Mouse (Mus musculus) MEL-GATA-1-ER (cell line): ENCODE data around the gene BC049762.

Source experiments
- DNase-seq: peaks from one replicate; pipeline ENCODE4 v3.0.0-alpha.2; 2012; ENCODE audit warnings: low read depth; ENCODE audit errors: extremely low read depth

BC049762 gene

DNA sequence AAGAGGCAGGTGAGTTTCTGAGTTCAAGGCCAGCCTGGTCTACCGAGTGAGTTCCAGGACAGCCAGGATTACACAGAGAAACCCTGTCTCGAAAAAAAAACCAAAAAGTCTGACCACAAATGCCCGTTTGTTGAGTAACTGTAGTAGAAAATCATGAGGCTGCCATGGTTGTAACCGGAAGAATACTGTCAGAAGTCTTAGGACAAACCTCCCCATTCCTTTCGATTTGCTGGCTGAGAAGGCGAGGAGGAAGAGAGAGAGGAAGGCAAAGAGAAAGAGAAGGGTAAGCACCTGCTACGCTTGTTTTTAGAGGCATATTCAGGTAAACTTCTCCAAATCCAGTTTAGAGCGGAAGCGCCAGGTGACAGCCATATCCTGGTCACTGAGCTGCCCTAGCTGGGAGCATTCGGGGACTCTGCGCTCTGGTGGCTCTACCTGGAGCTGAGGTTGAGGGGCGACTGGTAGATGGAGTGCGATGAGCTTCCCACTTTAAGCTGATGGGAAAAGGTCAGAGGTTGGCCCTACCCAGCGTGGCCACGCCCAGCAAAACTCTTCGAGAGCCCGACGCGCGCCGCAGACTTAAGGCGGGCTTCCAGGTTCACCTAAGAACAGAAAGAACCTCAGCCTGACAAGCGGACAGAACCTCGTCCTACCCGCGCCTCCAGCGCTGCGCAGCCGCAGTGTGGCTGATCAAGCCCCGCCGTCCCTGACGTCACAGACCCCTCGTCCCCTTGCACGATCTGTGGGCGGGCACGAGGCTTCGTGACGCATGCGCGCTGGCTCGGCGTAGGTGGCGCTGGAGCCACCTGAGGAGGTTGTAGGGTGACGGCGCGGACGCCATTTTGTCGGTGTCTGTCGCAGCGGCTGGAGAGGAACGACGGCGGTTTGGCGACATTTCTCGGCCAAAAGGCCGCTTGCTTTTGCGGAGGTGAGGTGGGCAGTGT is at the start of gene BC049762:
Gene BC049762, minus strand, starts transcription at position 705 of the 944 bp plus-strand sequence.
- DNase-seq = peak; percentile 92

DNA sequence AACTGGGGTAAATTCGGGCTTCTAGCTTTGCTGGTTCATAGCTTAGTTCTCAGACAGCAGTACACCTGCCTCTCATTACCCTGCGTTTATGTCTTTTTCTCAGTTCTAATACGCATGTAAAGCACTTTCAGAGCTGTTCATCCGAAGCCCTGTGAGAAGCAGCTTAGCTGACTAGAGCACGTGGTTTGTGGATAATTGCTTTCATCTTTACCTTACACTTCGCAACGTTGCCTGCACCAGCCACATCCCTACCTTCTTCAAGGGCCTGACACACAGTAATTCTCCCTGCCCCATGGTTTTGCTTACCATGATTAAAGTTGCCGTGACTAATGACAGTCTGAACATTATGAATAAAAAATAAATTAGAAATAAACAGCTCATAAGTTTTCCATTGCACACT is 49.0 kb upstream of the BC049762 start:
- DNase-seq = no peak

DNA sequence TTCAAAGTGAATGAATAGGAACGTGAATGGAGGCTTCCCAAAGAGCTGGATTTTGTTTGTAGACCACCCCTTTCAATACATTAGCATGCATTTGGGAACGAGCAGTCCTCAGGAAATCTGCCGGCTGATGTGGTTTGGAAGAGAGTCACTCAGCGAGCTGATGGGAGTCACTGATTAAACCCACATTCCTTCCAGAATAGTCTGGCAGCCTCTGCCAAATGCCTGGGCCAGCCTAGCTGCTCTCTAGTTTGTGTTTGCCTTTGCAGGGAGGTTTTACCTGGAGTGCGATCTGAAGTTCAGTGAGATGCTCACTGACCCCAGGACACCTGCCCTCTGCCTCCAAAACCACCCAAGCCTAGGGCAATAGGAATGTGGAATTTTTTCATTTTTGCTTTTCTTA is 45.5 kb upstream of the BC049762 start:
- no peak for DNase-seq

DNA sequence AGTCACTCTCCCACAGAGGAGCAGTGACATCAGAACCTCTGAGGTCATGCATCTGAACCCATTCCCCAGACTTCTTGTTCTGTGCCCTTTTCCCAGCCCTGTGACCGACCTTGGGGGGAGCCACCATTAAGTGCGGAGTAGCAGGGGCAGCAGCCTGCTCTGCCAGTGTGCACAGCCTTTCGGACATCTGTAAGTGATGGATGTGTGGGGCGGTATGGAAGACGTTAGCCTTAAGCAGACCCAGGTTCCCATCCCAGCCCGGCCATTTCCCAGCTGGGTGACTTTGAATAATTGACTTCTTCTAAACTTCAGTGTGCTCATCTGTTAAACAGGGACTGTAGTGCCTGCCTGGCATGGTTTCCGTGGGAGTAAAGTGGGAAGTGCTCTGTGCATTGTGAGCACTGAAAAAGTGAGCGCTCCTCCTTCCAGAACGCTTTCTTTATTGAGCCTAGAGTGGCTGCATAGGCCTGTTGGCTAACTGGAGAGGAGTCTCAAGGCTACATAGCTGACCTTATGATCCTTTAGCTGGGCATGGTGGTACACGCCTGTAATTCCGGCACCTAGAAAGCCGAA is 41.2 kb upstream of the BC049762 start:
- DNase-seq = no peak

DNA sequence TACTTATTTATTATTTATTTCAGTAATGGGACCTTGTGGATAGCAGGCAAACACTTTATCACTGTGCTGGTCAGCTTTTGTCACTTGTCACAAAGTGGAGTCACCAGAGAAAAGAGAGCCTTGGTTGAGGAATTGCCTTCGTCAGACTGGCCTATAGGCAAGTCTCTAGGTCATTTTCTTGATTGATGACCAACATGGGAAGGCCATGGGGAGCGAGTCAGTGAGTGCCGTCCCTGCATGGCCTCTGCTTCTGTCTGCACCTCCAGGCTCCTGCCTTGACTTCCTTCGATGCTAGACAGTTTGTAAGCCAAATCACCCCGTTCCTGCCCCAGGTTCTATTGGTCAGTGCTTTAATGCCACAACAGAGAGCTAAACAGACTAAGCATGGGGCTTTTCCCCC is 39.5 kb upstream of the BC049762 start:
- no peak for DNase-seq

DNA sequence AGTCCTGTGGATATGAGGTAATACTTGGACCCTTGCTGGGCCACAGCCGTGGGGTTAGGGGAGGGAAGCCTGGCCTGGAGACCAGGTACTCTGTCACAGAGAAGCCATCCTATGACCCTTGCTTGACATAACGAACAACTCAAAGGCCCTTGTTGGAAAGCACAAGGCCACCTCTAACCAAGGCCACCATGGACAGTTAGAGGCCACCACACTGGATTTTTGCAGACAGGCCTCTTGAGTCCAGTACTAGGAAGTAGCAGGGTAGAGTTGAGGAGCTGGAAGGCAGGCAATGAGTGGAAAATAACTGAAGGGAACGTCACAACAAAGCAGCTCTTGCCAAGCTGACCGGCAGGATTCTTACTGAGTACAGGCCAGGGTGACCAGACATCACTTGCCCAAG is 35.8 kb upstream of the BC049762 start:
- DNase-seq = no peak

DNA sequence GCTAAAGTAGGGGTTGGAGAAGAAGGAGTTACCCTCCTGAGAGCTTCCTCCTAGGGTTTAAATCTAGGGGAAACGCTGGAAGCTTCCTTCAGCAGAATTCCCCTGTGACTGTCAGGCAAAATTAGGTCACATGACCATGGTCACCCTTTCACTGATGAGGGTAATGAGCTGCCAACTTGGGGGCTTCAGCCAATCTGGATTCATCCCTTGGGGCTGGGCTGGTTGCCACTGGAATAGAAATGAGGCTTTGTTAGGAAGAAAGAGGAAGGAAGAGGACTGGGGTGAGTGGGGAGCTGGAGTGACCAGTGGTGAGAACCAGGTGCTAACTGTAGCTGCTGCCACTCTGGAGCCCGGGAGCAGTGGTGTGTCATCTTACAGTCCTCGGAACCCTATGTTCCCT is 32.9 kb upstream of the BC049762 start:
- DNase-seq = no peak

DNA sequence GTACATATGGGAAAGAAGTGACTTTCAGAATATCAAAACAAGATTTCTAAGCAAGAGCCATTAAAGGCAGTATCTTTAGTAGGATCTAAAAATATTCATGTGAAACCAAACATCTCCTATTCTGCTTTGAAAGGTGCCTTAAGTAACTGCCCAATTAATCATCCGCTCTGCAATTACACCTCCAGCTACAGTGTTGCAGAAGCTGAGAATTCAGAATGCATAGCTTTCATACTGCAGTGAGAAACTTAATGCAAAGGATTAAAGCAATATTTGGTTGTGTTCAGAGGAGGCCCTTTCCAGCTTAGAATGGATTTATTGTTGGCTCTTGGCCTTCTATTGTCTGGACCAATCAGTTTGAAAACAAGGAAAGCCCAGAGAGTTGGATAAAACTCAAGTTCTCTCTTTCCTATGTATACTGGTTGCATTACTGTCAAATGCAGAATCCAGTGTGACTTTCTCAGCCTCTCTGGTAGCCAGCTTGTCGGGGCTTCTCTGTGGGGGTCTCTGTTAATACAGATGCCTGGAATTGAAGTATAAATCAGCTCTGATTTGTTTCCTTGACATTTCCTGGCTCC is 31.2 kb upstream of the BC049762 start:
- DNase-seq = no peak

DNA sequence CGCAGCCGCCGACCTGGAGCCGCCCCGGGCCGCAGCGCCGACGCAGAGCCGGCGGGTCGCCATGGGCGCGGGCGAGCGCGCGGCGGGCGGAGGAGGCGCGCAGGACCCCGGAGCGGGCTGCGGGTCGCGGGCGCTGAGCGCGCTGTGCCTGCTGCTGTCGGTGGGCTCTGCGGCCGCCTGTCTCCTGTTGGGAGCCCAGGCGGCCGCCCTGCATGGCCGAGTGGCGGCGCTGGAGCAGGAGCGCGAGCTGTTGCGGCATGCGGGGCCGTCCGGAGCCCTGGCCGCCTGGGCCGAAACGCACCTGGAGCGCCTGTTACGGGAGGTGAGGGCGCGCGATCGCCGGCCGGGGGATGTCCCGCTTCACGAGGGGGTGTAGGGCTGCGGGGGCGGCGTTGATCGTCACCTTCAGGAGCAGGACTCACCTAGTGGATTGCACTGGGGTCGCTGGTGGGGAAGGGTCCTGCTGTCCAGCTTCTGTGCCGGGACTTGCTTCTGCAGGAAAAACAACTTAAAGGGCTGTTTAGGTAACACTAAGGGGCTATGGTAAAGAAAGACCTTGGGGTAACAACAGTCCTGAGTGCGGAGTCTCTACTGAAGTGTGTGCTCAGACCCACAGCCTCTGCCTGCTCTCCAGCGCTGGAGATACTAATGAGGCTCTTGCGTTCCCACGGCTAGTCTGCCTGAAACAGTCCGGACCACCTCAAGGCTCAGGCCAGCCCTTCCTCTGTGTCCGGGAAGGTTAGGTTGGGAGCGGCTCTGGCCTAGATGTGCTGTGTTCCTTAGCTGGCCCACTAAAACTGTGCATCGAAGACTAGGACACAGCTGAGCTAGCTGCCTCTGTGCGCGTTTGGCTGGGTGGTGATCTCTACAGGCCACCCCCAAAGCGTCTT is 27.5 kb upstream of the BC049762 start:
- DNase-seq = no peak

DNA sequence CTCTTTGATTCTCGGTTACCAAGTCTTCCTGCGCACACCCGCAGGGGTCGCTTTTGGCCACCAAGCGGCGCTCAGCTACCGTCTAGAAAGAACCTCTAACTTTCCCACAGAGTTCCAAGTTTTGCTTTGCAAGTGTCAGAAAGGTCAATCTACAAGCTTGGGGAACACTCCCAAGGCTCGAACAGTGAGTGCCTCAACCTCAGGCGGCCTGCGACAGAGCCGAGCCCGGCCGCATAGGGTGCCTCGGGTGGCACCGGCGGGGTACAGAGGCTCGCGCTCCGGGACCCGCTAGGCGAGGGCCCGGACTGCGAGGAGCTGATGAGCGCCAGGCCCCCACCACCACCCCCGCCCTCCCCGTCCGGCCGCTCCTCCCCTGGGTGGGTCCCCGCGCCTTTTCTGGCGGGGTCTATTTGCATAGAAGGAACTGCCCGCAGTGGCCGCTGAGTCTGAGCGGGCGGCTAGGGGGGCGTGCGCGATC is 26.8 kb upstream of the BC049762 start, which contains the start of gene Col23a1:
Gene Col23a1, plus strand, starts transcription at position 357 of the 478 bp plus-strand sequence.
- DNase-seq = no peak

DNA sequence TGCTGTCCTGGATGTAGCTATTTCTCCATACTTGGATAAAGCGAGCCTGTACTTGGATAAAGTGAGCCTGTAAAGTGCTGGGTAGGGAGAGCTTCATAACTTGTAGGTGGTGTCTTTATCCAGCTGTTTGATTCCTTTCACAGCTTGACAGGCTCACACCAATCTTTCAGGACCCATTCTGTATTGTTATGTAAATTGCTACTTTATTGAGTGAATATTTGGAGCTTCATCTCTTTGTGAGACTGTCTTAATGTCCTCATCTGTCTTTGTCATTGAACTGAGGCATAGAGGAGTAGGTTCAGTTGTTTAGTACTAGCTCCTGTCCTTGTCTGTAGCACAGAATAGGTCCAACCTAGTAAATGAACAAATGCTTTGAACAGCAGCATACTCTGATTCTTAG is 11.6 kb upstream of the BC049762 start:
- DNase-seq = no peak

DNA sequence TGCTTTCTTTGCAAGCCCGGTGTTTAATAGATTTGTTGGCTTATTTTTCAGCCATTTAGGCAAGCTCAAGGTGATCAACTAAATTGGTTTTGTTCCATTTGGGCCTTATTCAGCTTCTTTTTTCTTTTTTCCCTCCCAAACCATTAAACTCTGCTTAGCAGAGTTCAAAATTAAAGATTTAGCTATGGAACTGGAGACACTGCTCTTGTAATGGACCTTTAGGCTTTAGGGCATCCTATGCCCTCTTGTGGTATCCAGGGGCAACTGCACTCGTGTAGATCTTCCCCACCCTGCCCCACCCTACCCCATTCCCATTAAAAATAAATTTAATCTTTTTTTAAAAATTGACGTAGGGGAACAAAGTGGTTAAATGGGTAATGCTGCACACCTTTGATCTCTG is 2.5 kb upstream of the BC049762 start:
- DNase-seq = peak; percentile 24

DNA sequence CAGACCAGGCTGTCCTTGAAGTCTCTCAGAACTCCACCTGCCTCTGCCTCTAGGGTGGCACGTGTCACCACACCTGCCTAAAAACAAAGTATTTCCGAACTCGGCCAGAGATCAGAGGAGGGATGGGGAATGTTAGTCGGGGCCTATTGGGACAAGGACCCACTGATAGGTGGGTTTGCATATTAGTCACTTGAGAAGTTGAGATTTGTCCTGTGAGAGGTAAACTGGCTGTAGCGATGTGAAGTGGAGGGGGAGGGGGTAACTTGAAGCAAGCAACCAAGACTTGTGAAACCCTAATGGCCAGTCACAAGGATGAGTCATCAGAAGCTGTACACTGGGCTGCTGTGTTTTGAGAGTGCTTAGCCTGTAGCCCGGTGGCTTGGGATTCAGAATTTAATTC is 1.5 kb upstream of the BC049762 start:
- DNase-seq = peak; percentile 47

DNA sequence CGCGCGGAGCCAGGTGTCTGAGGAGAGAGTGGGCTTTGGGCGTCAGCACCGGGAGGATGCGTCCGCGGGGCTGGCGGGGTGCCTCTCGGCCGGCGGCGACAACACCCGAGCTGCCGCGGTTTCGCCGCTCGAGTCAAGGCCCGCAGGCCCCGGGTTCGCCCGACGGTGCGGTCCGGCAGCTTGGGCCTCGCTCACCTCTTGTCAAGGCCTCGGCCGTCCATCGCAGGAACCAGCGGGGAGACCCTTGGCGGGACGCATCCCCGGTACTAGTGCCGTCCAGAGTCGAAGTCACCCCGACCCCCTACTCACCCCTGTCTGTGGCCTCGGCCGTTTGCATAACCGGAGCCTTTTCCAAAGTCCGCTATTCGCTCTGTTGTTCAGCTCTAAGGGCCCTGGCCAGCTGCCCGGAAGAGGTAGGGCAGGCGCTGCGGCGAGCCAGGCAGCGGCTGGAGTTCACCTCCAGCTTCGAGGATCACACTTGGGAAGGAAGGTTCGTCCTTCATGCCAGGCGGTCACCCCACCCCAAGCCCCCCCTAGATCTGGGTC is 513 bp upstream of the BC049762 start:
- DNase-seq = no peak

DNA sequence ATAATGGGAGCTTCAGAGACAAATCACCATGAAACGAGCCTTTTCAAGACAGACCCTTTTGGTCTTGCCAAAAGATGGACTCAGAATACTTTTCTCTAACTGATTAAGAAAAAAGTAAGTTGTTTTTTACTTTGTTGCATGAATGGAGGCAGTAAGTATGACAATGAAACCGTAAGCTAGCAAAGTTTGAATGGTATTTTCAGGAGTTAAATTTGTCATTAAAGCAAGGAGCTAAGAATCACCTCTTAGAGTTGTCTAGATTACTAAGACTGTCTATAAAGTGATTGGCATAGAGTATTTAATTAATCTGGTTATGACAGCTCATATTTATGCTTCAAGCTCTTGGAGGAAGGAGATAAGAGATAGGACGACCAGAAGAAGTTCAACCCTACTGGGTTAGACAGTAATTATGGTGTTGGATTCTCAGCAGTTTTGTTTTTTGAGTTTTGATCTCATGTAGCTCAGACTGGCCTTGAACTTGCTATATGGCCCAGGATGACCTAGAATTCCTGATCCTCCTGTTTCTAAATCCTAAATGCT is 1.1 kb downstream of the BC049762 start, which contains the start of gene Clk4:
Gene Clk4, plus strand, starts transcription at position 51 of the 540 bp plus-strand sequence.
- DNase-seq = peak; percentile 26

DNA sequence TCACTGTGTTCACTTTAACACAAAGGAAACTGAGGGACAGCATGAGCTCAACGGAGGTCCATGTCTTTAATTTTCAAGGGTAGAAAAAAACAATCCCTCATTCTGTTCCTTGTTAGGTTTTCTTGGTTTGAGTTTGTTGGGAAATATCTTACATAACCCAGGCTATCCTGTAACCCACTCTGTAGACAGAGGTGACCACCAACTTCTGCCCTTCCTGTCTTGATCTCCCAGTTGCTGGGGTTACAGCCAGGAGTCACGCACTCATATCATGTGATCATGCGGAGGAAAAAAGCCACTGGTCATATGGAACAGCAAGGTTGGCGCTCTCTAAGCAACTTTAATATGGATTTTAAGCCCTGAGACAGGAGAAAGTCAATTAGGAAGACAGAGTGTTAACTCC is 5.8 kb downstream of the BC049762 start:
- DNase-seq = no peak

DNA sequence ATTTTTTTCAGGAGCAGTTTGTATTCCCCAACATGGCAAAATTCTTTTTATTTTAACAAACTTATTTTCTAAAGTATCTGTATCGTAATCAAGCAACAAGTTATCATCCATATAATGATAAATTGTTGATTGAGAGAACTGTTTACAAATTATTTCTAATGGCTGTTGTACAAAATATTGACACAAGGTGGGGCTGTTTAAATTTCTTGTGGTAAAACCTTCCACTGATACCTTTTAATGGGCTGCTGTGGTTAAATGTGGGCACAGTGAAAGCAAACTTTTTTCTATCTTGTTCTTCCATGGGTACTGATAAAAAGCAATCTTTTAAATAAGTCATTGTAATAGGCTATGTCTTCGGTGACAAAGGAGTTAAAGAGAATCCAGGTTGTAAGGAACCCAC is 19.9 kb downstream of the BC049762 start:
- no peak for DNase-seq

DNA sequence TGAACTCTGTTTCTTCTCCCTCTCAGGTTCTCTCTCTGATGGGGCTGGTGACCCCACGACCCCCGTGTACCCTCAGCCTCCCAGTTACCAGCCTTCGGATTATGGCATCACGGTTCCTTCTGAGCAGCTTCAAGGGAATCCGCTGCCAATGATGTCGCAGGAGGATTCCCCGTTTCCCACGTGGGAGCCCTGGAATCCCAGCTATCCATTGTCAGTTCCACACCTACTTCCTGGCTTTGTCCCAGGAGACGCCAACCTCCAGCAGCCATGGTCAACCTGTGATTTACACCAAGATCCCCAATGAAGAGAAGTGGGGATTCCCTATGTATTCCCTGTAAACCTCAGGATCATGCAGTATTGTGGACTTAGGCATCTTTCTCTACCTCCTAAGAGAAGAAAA is 28.2 kb downstream of the BC049762 start:
- no peak for DNase-seq

DNA sequence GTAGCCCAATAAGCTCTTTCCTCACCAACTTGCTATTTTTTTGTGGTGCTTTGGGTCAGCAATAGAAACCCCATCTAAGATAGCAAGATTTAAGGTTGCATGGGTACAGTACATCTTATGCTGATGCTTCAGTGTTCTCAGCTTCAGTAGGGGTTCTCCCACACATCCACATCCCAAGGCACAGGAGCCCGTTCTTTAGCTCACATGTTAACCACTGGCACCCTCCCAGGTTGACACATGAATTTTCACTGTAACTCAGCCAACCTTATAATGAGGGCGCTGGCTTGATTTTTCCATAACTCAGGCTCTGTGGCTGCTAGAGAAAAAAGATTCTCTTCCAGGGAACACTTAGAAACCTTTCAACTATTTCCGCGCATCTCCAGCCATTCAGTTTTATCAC is 35.7 kb downstream of the BC049762 start:
- DNase-seq = no peak

DNA sequence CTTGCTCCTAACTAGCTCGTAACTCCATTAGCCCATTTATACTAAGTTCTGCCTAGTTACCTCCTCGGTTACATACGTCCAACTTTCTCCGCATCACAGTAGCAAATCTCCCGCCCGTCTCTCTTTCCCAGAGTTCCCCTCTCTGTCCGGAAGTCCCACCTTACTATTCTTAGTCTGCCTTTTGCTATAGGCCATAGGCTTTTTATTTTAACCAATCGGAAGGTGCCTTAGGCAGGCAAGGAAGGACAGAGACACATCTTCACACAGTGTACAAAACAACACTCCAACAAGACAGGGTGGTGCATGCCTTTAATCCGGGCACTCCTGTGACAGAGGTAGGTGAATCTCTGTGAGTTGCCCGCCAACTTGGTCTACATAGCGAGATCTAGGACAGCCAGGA is 42.5 kb downstream of the BC049762 start, which contains the start of gene Gm12569:
Gene Gm12569, plus strand, starts transcription at position 166 of the 400 bp plus-strand sequence.
- DNase-seq = no peak
